Mouse (Mus musculus) heart, embryonic 10.5 days (tissue): ENCODE data around the gene Grasp. TPM values are rescaled to one million over a fixed set of nuclear protein-coding genes. Genes with fewer than 3 reads are reported as not detected.
A peak's percentile ranks its signal among the peaks of the same experiment; 100 is the strongest.

Experiments used
- DNase-seq: peaks from one replicate; pipeline ENCODE4 v3.0.0-alpha.2; 2017; ENCODE audit warnings: low spot score
- H3K27ac ChIP-seq: fragments of 300-500 bp; sonication (generic); 2 replicates; pipeline ENCODE4 v1.5.1; 2016; ENCODE audit warnings: mild to moderate bottlenecking
- H3K27me3 ChIP-seq: fragments of 300-500 bp; sonication (generic); 2 replicates; pipeline ENCODE4 v1.6.1; 2016; ENCODE audit warnings: mild to moderate bottlenecking; ENCODE audit not compliant: poor library complexity, insufficient read depth, severe bottlenecking
- H3K36me3 ChIP-seq: fragments of 300-500 bp; sonication (generic); 2 replicates; pipeline ENCODE4 v1.6.1; 2016; ENCODE audit warnings: mild to moderate bottlenecking, moderate library complexity
- H3K4me1 ChIP-seq: fragments of 300-500 bp; sonication (generic); 2 replicates; pipeline ENCODE4 v1.6.1; 2016; ENCODE audit warnings: mild to moderate bottlenecking
- H3K4me3 ChIP-seq: fragments of 300-500 bp; sonication (generic); 2 replicates; pipeline ENCODE4 v1.5.1; 2016; ENCODE audit warnings: mild to moderate bottlenecking, moderate library complexity
- H3K9me3 ChIP-seq: fragments of 300-500 bp; sonication (generic); 2 replicates; pipeline ENCODE4 v1.6.1; 2016; ENCODE audit warnings: mild to moderate bottlenecking, moderate library complexity
- WGBS: fragments of 180-500 bp; shearing (Covaris S2); methylation state at CpG from one replicate; pipeline ENCODE4 v1.1.7; 2016; 5-methylcytosine and 5-hydroxymethylcytosine counted together
- polyA plus RNA-seq: library from polyadenylated mRNA; unstranded; fragments of >200 nt; fragmentation: Nextera tagmentation; extraction: Ambion mirVana; gene quantifications from 2 replicates; pipeline ENCODE4 v1.2.1, GENCODE M21; 2016

Grasp gene
- polyA plus RNA-seq, 1 experiment from 2014 or later: 5.0 TPM

DNA sequence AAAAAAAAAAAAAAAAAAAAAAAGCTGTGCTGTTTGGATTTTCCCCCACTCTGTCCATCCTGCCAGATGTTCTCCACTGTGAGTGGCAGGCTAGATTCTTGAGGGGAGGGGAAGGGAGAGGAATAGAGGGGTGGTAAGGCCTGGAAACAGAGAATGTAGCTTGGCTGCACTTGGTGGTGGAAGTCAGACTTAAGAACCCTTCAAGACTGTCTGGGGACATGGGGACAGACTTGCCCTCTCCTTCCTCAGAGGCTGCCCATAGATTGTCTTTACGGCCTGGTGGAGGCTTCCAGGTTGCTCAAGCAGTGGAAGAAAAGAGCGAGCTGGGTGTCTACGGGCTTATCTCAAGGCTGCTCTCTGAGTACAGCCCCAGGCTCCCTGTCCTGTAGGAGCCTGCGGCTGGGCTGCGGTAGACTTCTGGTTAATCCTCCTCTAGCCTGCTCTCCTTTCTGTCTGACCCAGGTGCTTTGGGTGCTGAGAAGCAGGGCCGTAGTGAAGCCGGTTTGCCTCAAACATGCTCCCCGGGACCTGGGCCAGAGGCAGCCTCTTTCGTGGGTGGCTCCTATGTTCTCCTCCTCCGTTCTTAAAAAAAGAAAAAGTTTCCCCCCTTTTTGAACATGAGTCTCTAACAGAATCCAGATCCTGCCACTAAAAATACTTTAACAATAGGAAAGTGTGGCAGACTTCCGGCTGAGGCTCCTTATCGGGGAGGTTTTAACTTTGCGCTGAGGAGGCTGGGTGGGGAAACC lies 37.1 kb downstream of the Grasp start:
- 18% methylated on average over 13 of the region's 13 CpGs for WGBS
- Histone ChIP-seq H3K9me3 (no peaks in the 10 kb centered on the region), H3K27me3 (0 out of 2 replicates have a peak, but pooled peaks cover 2% of the 10 kb centered on the region), H3K4me3 (peak overlapping the region; percentile 19; the same call in 1 of the 2 replicates), H3K27ac (peak overlapping the region; percentile 85), H3K4me1 (peaks cover 67% of the 10 kb centered on the region), H3K36me3 (0 out of 2 replicates have a peak, but pooled peaks cover 8% of the 10 kb centered on the region)
- DNase-seq: no peak

DNA sequence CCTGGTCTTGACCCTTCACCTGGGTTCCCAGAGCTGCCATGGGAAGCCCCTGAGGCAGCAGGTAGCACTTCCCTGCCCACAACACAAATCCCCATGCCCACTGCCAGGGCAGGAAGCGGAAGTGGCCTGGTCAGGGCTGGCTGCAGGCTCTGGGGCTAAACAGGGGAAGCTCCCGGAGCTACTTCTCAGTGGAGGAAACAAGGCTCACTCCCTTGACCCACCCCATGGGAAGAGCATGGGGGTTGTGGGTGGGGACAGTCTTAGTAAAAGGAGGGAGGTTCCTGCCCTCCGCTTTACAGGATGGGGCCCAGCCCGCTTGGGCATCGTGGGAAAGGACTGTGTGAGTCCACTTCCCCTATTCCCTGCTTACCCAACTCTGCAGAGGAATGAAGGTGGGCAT lies 38.5 kb downstream of the Grasp start:
- 0 out of 2 replicates have a peak, but pooled peaks cover 5% of the 10 kb centered on the region for H3K27me3 ChIP-seq
- H3K4me3 ChIP-seq: no peak overlapping the region
- H3K27ac ChIP-seq: peak overlapping the region; percentile 85
- DNase-seq: no peak
- H3K4me1 ChIP-seq: peaks cover 69% of the 10 kb centered on the region
- 53% methylated on average over 5 of the region's 5 CpGs for WGBS
- no peaks in the 10 kb centered on the region for H3K9me3 ChIP-seq
- H3K36me3 ChIP-seq: 0 out of 2 replicates have a peak, but pooled peaks cover 8% of the 10 kb centered on the region

DNA sequence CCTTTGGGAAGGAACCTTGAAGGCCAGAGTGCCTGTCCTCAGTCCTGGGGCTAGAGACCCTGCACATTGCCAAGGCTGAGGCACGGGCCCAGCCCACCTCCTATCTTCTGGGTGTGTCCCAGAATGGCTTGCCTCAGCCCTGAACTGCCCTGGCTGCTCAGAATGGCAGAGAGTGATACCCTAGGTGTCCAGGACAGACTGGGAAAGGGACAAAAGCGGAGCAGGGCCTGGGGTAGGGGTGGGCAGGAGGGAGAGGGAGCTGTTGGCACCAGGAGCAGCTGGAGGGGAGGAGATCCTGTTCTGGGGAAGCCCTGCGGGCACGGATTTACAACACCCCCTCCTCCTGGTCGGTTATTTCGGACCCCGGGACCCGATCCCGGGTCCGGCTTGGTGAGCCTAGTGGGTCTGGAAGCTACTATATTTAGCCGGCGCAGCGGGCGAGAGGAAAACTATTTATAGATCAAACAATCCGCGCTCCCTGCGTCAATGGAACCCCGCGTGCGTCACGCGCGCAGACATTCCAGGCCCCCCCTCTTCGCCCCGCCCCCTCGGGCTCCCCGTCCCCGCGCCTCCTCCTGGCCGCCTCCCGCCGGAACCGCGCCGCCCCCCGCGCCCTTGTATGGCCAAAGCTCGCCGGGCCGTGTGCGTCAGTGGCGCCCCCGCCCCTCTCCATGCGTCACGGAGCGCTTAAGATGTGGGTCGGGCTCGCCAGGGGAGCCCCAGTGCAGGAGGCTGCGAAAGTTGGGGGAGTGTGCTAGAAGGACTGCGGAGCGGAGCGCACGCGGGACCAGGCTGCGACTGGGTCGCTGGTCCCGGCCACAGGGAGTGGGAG lies 42.4 kb downstream of the Grasp start:
- peak overlapping the region; percentile 66 for H3K4me3 ChIP-seq
- H3K36me3 ChIP-seq: peaks cover 18% of the 10 kb centered on the region
- peaks cover 16% of the 10 kb centered on the region; the same call in 1 of the 2 replicates for H3K27me3 ChIP-seq
- DNase-seq: peak; percentile 95
- peak overlapping the region; percentile 95 for H3K27ac ChIP-seq
- H3K9me3 ChIP-seq: no peaks in the 10 kb centered on the region
- H3K4me1 ChIP-seq: peaks cover 68% of the 10 kb centered on the region
- WGBS: under 1% methylated on average over 57 of the region's 57 CpGs

DNA sequence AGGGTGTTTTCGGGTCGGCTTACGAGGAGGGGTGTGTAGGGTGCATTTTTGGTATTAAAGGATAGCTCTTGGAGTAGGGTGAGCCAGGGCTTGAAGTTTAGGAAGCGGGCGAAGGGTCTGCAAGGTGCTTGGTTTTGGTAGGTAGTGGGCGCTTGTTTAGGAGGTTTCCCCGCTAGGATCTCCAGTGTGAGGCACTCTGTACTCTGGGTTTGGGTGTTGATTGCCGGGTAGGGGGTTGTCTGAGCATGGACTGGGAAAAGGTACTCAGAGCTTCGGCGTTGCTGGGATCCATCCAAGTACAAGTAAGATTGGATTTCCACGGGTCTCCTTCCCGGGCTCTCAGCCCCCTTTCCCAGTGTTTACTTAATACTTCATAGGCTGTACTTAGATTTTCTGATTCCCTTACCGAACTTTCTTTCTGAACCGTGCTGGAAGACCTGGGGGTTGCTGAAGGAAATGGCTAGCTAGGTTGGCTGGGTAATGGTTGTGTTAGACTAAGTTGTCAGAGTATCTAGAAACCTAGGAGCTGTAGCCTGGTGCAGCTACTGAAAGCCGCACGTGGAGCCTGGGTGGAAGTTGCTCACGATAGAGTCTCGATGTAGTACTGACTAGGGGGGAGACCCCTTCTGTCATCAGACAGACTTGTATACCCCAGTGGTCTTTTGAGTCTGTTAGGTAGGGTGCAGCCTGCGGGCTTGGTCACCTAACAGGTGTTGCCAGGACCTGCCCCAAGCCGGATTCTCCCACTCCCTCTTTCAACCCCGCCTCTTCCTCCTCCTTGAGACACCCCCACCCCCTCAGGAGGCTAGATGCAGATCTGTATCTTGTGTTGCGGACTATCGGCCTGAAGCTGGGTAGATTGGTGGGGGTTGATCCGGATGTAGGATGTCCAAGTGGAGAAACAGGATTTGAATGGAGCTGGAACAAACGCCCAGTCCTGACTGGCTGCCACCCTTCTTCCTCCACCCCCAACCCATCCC lies 43.4 kb downstream of the Grasp start:
- H3K36me3 ChIP-seq: peaks cover 28% of the 10 kb centered on the region
- 2% methylated on average over 25 of the region's 25 CpGs for WGBS

DNA sequence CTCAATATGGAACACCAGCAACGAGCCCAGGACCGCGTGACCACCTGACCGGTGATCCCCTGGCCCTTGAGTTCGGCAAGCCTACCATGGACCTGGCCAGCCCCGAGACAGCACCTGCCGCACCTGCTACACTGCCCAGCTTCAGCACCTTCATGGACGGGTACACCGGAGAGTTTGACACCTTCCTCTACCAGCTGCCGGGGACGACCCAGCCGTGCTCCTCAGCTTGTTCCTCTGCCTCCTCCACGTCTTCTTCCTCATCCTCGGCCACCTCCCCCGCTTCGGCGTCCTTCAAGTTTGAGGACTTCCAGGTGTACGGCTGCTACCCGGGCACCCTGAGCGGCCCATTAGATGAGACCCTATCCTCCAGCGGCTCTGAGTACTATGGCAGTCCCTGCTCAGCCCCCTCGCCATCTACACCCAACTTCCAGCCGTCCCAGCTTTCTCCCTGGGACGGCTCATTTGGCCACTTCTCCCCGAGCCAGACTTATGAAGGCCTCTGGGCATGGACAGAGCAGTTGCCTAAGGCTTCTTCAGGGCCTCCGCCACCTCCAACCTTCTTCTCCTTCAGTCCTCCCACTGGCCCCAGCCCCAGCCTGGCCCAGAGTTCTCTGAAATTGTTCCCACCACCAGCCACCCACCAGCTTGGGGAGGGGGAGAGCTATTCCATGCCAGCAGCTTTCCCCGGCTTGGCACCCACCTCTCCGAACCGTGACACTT lies 46.3 kb downstream of the Grasp start:
- peaks cover 16% of the 10 kb centered on the region; the same call in 1 of the 2 replicates for H3K27me3 ChIP-seq
- no peak for DNase-seq
- H3K27ac ChIP-seq: no peak overlapping the region
- H3K4me1 ChIP-seq: peaks cover 42% of the 10 kb centered on the region
- WGBS: 86% methylated on average over 29 of the region's 29 CpGs
- H3K36me3 ChIP-seq: peaks cover 49% of the 10 kb centered on the region
- H3K9me3 ChIP-seq: no peaks in the 10 kb centered on the region
- H3K4me3 ChIP-seq: no peak overlapping the region

More for the DNA sequence above, 43.4 kb downstream of the Grasp start:
- peak overlapping the region; percentile 95 for H3K27ac ChIP-seq
- peak overlapping the region; percentile 66 for H3K4me3 ChIP-seq
- peaks cover 16% of the 10 kb centered on the region; the same call in 1 of the 2 replicates for H3K27me3 ChIP-seq
- peaks cover 58% of the 10 kb centered on the region for H3K4me1 ChIP-seq
- no peak for DNase-seq
- H3K9me3 ChIP-seq: no peaks in the 10 kb centered on the region

DNA sequence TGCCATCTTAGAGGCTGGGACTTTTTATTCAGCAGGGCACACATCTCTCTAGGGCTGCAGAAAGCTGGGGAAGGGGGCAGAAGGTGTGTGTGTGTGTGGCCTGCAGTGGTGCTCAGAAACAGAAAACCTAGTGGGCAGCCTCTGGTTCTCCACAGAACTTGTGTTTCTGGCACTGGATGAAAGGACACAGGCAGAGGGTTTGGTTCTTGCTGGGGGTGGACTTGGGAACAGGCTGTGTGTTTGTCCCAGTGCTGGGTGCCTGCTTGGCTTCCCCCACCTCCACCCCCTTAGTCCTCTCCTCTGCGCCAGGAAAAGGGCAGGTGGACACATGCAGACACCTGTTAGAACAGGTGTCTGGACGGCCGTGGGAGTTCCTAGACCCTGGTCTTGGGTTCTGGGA lies 47.1 kb downstream of the Grasp start:
- Histone ChIP-seq H3K4me1 (peaks cover 34% of the 10 kb centered on the region), H3K9me3 (no peaks in the 10 kb centered on the region), H3K4me3 (no peak overlapping the region), H3K27me3 (peaks cover 14% of the 10 kb centered on the region; the same call in 1 of the 2 replicates), H3K36me3 (peaks cover 49% of the 10 kb centered on the region), H3K27ac (no peak overlapping the region)
- WGBS: 87% methylated on average over 3 of the region's 3 CpGs
- no peak for DNase-seq

DNA sequence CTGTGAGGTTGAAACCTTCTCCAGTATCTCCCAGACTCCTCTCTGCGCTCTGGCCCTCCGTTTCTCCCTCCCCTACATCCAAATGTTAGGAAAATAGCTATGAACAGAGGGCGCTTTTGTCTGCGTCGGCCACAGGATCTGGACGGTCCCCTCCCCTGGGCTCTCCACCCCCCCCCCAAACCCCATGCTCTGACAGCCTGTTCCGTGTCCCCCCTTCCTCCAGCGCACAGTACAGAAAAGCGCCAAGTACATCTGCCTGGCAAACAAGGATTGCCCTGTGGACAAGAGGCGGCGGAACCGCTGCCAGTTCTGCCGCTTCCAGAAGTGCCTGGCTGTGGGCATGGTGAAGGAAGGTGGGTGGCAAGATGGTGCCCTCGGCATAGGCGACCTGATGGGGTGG lies 47.5 kb downstream of the Grasp start:
- H3K4me3 ChIP-seq: no peak overlapping the region
- H3K4me1 ChIP-seq: peaks cover 30% of the 10 kb centered on the region
- no peaks in the 10 kb centered on the region for H3K9me3 ChIP-seq
- peaks cover 12% of the 10 kb centered on the region; the same call in 1 of the 2 replicates for H3K27me3 ChIP-seq
- H3K27ac ChIP-seq: no peak overlapping the region
- WGBS: 88% methylated on average over 15 of the region's 15 CpGs
- no peak for DNase-seq
- H3K36me3 ChIP-seq: peaks cover 49% of the 10 kb centered on the region

DNA sequence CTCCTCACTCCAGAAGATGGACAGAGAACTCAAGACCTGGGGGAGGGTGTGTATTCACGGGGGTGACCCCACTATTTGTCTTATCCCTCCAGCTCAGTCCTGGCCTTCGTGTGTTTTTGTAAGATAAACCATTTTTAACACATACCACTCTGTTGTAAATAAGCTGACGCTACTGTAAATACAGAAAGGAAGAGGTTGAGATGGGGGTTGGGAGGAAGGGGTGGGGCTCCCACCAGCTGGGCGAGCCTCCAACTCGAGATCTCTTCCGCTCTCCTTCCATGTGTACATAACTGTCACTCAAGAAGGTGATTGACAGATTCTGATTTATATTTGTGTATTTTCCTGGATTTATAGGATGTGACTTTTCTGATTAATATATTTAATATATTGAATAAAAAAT lies 50.4 kb downstream of the Grasp start:
- H3K36me3 ChIP-seq: peaks cover 49% of the 10 kb centered on the region

DNA sequence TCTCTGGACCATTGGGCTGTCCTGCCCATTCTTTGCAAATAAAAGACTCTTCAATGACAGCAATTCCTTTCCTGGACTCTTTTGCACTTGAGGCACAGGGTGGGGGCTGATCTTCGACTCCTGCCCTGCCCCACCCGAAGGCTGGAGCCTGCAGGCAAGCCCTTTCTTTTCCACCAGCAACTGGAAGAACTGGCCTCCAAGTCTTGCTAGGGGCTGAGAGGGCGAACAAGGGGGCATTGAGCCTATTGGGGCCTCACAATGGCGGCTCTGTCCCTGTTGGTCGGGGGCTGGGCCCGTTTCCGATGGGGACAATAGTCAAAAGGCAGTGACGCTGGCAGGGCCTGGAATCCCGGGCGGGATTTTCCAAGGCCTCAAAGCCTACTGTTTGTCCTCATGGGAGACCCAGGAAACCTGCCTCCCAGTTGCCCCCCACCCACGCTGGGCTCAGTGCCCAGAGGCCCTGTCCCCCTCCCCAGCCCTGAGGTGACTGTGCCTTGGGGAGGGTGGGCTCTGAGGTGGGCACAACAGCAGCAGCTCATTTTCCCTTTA lies 53.4 kb downstream of the Grasp start:
- DNase-seq: no peak
- H3K27ac ChIP-seq: peak overlapping the region; percentile 72
- WGBS: 61% methylated on average over 11 of the region's 11 CpGs

More for the DNA sequence above, 50.4 kb downstream of the Grasp start:
- no peak for DNase-seq
- Histone ChIP-seq H3K9me3 (no peaks in the 10 kb centered on the region), H3K27ac (no peak overlapping the region), H3K4me1 (peaks cover 23% of the 10 kb centered on the region), H3K27me3 (no peaks in the 10 kb centered on the region), H3K4me3 (no peak overlapping the region)
- WGBS: 57% methylated on average over 6 of the region's 6 CpGs

DNA sequence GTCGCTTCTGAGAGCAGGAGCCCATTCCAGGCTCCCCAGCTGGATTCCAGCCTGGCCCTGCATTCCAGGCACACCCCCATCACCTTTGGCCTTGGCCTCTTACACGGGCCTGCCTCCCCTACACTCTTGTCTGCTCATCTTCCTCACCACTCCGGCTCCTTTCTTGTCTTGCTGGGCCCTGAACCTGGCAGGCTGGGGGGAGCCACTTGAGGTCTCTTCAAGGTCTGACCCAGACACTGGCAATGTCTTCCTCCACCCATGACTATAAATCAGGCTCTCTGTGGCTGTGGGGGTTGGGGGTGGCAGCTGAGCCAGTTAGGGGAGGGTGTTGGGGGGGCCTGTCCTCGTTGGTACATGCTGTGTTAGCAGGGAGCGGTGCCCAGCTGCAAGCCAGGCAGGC lies 54.6 kb downstream of the Grasp start:
- DNase-seq: no peak
- no peak overlapping the region for H3K4me3 ChIP-seq
- H3K9me3 ChIP-seq: no peaks in the 10 kb centered on the region
- H3K27ac ChIP-seq: peak overlapping the region; percentile 72
- H3K4me1 ChIP-seq: peaks cover 27% of the 10 kb centered on the region
- peaks cover 9% of the 10 kb centered on the region for H3K36me3 ChIP-seq
- H3K27me3 ChIP-seq: no peaks in the 10 kb centered on the region
- 47% methylated on average over 5 of the region's 5 CpGs for WGBS

More for the DNA sequence above, 53.4 kb downstream of the Grasp start:
- H3K27me3 ChIP-seq: no peaks in the 10 kb centered on the region
- peaks cover 27% of the 10 kb centered on the region for H3K4me1 ChIP-seq
- peaks cover 21% of the 10 kb centered on the region for H3K36me3 ChIP-seq
- no peaks in the 10 kb centered on the region for H3K9me3 ChIP-seq
- H3K4me3 ChIP-seq: no peak overlapping the region

DNA sequence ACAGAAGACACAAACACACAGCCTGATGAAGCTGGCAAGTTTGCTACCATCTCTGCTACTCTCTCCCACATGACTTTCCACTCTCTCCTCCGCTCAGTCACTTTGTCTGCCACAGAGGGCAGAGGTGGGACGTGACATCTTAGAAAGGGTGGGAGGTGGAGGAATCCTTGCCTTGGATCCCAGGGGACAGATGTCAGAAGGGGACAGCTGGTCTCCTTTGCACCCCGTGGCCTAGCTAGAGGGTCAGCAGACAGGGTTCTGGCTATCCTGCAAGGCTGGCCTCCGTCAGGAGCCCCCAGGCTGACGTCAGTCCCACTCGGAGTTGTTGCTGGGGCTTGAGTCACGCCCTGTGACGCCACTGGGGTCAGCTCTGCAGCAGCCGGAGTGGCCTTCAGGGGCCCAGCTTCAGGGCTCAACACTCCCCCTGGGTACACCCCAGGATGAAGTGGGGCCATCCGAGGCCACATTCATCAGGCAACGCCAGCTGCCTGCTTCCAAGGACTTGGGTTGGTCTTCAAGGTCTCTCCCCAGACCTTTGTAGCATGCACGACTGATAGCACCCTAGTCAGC lies 55.5 kb downstream of the Grasp start:
- Histone ChIP-seq H3K4me3 (no peak overlapping the region), H3K27me3 (no peaks in the 10 kb centered on the region), H3K27ac (peak overlapping the region; percentile 39), H3K9me3 (no peaks in the 10 kb centered on the region), H3K36me3 (no peaks in the 10 kb centered on the region; the same call in 1 of the 2 replicates), H3K4me1 (peaks cover 27% of the 10 kb centered on the region)
- 53% methylated on average over 12 of the region's 12 CpGs for WGBS
- no peak for DNase-seq
